Mouse (Mus musculus) heart, adult 2 months (tissue): Measurements from ENCODE around the gene Me1.

ENCODE experiments used
- CTCF ChIP-seq: fragments of 200-600 bp; IDR thresholded peaks from 2 replicates; pipeline ENCODE4 v1.8.1; 2022; ENCODE audit warnings: antibody characterized with exemption, mild to moderate bottlenecking, moderate library complexity
- EP300 ChIP-seq: fragments of 200-500 bp; IDR thresholded peaks from 2 replicates; pipeline ENCODE4 v1.6.1; 2011; ENCODE audit warnings: low read depth, low read length, control low read depth; ENCODE audit not compliant: insufficient read depth
- POLR2A ChIP-seq: fragments of 200-500 bp; IDR thresholded peaks from 2 replicates; pipeline ENCODE4 v1.6.1; 2011; ENCODE audit warnings: mild to moderate bottlenecking, low read depth, low read length, control low read depth; ENCODE audit not compliant: insufficient read depth

GRCm38 (mm10) chr9:86734357-86734756 is 38.6 kb upstream of the Me1 start:
- no peak for TF ChIP-seq CTCF
- TF ChIP-seq POLR2A = no peak
- TF ChIP-seq EP300 = no peak
